Mouse (Mus musculus): ENCODE measurements around the gene Orai2.
"Not testable (repeated sequence)": the region's sequence is repeated elsewhere in the genome, so short reads cannot be mapped to it uniquely, and the experiment has no call there.

Gene Orai2

GRCm38 (mm10) chr5:136173606-136174463 lies 3.3 kb upstream of the Orai2 start:
- DNase-seq (ENCODE audit: low spot score in 2 of 2): peak; percentile 43 to 47

GRCm38 (mm10) chr5:136172939-136173338 lies 2.4 kb upstream of the Orai2 start:
- no peak for DNase-seq (ENCODE audit: low spot score in 2 of 2)

GRCm38 (mm10) chr5:136171363-136172341 lies 1.1 kb upstream of the Orai2 start:
- DNase-seq (ENCODE audit: low spot score in 2 of 2): peak; percentile 15 to 28

GRCm38 (mm10) chr5:136169626-136170511 lies 644 bp downstream of the Orai2 start:
- DNase-seq (ENCODE audit: low spot score in 2 of 2): peak in 1 of 2 experiments; percentile 10

GRCm38 (mm10) chr5:136168071-136168470 lies 2.4 kb downstream of the Orai2 start:
- no peak for DNase-seq (ENCODE audit: low spot score in 2 of 2)

- no peak for DNase-seq (ENCODE audit: low spot score in 2 of 2)
These were observed 3.2 kb downstream of the Orai2 start for GRCm38 (mm10) chr5:136167296-136167695.

GRCm38 (mm10) chr5:136165246-136165645 lies 5.3 kb downstream of the Orai2 start:
- no peak for DNase-seq (ENCODE audit: low spot score in 2 of 2)

GRCm38 (mm10) chr5:136163807-136164474 lies 6.6 kb downstream of the Orai2 start:
- no peak for DNase-seq (ENCODE audit: low spot score in 2 of 2)

GRCm38 (mm10) chr5:136160084-136160483 lies 10.4 kb downstream of the Orai2 start:
- peak; percentile 28 to 40 for DNase-seq (ENCODE audit: low spot score in 2 of 2)

GRCm38 (mm10) chr5:136155399-136155798 lies 15.1 kb downstream of the Orai2 start:
- no peak for DNase-seq (ENCODE audit: low spot score in 2 of 2)

- DNase-seq (ENCODE audit: low spot score in 2 of 2): no peak
These were observed 18.1 kb downstream of the Orai2 start for GRCm38 (mm10) chr5:136152365-136152764.

GRCm38 (mm10) chr5:136149134-136149576 lies 21.4 kb downstream of the Orai2 start:
- DNase-seq (ENCODE audit: low spot score in 2 of 2): not testable (repeated sequence)

- no peak for DNase-seq (ENCODE audit: low spot score in 2 of 2)
These were observed 22.8 kb downstream of the Orai2 start for GRCm38 (mm10) chr5:136147704-136148103.

GRCm38 (mm10) chr5:136146936-136147335 lies 23.6 kb downstream of the Orai2 start:
- no peak for DNase-seq (ENCODE audit: low spot score in 2 of 2)

GRCm38 (mm10) chr5:136144606-136145430 lies 25.7 kb downstream of the Orai2 start:
- no peak for DNase-seq (ENCODE audit: low spot score in 2 of 2)

GRCm38 (mm10) chr5:136143161-136143755 lies 27.3 kb downstream of the Orai2 start:
- no peak for DNase-seq (ENCODE audit: low spot score in 2 of 2)

GRCm38 (mm10) chr5:136142746-136143145 lies 27.8 kb downstream of the Orai2 start:
- no peak for DNase-seq (ENCODE audit: low spot score in 2 of 2)

GRCm38 (mm10) chr5:136140057-136140482 lies 30.4 kb downstream of the Orai2 start:
- no peak for DNase-seq (ENCODE audit: low spot score in 2 of 2)

- DNase-seq (ENCODE audit: low spot score in 2 of 2): no peak
These were observed 31.1 kb downstream of the Orai2 start for GRCm38 (mm10) chr5:136139393-136139792.
